Mouse (Mus musculus): Measurements from ENCODE around the gene Samhd1.

- TF ChIP-seq CTCF (IDR thresholded peaks at IDR 0.05; ENCODE audit: low read depth): no peak
- TF ChIP-seq EP300 (IDR thresholded peaks at IDR 0.05; ENCODE audit: low read depth): no peak
Measured at GRCm38 (mm10) chr2:157153235-157153634, 18.2 kb upstream of the Samhd1 start.

Data from liver, postnatal 0 days (tissue).